Mouse (Mus musculus) ES-Bruce4 (cell line): ENCODE results near the gene Mybpc1.

Source experiments
- CTCF ChIP-seq: IDR thresholded peaks from one replicate; pipeline ENCODE4 v1.8.1; 2011; ENCODE audit warnings: low read depth, low read length
- EP300 ChIP-seq: IDR thresholded peaks from 2 replicates; pipeline ENCODE4 v1.6.1; 2011; ENCODE audit warnings: low read depth, low read length; ENCODE audit not compliant: insufficient read depth
- POLR2A ChIP-seq: IDR thresholded peaks from one replicate; pipeline ENCODE4 v1.8.1; 2011; ENCODE audit warnings: low read length; ENCODE audit not compliant: insufficient read depth

GRCm38 (mm10) chr10:88624300-88624699 lies 19.3 kb upstream of the Mybpc1 start:
- no peak for TF ChIP-seq CTCF
- TF ChIP-seq EP300, result no peak
- TF ChIP-seq POLR2A, result no peak
